Mouse (Mus musculus): Measurements from ENCODE around the gene Myh8.

DNA sequence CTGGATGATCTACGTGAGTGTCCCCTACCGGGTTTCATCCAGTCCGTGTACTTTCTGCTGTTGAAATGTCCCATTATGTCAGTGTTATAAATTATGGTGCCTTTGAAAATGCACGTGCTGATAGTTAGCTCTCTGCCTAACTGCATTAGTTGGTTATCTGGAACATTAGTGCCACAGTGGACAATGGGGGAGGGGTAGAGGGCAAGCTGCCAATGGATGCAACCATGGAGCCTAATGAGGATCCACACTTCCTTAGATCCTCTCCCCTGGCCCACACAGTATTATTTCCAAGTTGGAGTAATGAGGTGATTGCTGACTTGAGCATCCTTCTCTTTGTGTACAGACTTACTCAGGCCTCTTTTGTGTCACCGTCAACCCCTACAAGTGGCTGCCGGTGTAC lies 35.9 kb upstream of the Myh8 start:
- no peak for TF ChIP-seq POLR2A (IDR thresholded peaks at IDR 0.05; ENCODE audit: control insufficient read depth, extremely low read depth, insufficient read depth, low read length, poor library complexity)
- no peak for TF ChIP-seq CTCF (IDR thresholded peaks at IDR 0.05; ENCODE audit: borderline replicate concordance, control insufficient read depth, extremely low read depth, insufficient read depth, low read length, poor library complexity)

Data from thymus, adult 2 months (tissue).